Mouse (Mus musculus): ENCODE measurements around the gene Chka. TPM values are rescaled to one million over a fixed set of nuclear protein-coding genes. Genes with fewer than 3 reads are reported as not detected.

Chka gene
- polyA plus RNA-seq (2014; fragmentation: Illumina TruSeq; extraction: RNeasy Lipid Tissue Mini Kit (QIAGEN cat#74804); ENCODE audit: low read depth, low replicate concordance), result 57.2 TPM

DNA sequence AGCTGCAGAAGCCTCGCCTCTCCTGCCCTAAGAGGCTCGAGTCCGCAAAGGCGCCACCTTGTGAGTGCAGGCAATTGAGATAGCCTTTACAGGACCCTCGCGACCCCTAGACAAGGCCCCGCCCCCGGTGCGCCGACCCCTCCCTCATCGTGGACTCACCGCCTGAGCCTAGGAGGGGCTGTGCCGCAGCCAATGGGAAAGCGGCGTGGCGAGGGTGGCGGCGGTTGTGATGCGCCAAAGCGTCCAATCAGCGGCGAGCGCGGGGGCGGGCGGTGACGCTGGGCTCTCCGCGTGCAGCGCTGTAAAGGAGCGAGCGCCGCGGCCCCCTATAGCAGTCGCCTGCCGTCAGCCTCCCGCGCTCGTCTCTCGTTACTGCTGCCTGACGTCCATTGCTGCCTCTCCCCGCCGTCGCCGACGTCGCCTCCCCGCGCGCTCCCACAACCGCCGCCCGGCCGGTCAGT lies at the start of gene Chka:
Gene Chka (plus strand): TSS at position 272 of the 461 bp plus-strand sequence.

GRCm38 (mm10) chr19:3906795-3907786 lies 55.5 kb downstream of the Chka start, which contains the start of gene Tcirg1:
Tcirg1 (minus strand) TSS chr19:3907133.

DNA sequence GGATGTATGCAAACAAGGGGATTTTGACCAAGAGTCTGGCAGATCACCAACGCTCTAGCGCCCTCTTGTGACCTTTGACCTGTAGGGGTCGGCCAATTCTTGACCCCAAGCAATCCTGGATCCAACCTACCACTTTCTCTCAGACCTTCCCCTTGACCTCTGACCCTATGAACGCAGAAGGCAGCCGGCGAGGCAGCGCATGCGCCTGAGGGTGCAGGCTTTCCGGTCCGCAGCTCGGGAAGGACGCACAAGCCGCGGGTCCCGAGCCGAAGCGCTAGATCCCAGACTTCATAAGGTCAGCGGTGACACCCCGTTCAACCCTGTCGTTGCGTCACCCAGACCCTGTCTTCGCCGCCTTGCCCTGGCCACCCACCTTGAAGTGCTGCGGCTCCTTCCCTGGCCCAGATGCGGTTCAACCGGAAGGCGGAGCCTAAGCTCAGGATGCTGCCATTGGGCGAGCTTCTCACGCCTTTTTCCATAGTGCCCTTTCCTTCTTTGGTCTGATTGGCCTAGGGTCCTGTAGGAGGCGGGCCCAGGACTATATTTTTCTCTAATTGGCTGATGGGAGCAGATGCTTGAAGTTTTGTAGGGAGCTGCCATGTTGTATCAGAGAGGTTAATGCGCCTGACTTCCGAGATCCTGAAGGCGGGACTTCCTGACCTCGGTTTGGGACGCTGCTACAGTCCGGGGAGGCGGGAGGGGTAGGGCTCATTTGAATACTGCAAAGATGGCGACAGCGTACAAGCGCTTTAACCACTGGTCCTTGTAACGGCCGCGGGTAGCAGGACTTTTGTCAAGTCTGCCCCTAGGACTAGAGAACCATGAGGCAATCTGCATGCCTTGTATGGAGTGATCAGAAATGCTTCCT lies 61.0 kb downstream of the Chka start, which contains the start of gene Ndufs8:
Gene Ndufs8 (minus strand): TSS at position 438 of the 868 bp plus-strand sequence.

DNA sequence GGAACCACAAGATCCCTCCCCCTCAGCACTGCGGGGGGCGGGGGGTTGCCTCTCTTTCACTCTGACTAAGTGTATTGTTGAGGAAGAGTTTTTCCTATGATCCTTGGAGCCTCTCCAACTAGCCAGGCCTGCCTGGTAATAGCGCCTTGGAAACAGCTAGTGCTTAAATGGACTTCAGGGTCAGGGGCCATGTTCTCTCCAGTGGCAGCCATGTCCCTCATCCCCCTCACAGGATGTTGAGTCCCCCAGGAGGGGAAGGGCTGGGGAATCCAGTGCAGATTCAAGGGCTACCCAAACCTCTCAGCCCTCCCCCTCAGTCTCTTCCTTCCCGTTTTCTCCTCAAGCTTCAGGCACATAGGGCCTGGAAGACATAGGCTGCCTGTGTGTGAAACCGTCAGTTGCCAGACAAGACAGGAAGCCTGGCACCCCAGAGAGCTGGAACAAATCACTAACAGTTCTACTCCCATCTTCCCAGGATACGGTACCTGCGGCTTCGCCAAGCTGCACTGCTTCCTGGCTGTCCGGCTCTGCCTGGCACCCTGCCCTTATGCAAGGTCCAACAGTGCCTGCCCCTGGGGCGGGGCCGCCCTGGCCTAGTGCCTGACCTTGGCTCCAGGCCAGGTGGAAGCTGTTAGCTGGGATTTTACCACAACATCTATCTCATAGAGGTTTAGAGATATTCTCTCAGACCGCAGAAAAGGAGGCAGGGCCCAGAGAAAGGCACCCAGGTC lies 77.8 kb downstream of the Chka start, which contains the start of gene Aldh3b1:
Gene Aldh3b1 (minus strand): TSS at position 598 of the 731 bp plus-strand sequence.

DNA sequence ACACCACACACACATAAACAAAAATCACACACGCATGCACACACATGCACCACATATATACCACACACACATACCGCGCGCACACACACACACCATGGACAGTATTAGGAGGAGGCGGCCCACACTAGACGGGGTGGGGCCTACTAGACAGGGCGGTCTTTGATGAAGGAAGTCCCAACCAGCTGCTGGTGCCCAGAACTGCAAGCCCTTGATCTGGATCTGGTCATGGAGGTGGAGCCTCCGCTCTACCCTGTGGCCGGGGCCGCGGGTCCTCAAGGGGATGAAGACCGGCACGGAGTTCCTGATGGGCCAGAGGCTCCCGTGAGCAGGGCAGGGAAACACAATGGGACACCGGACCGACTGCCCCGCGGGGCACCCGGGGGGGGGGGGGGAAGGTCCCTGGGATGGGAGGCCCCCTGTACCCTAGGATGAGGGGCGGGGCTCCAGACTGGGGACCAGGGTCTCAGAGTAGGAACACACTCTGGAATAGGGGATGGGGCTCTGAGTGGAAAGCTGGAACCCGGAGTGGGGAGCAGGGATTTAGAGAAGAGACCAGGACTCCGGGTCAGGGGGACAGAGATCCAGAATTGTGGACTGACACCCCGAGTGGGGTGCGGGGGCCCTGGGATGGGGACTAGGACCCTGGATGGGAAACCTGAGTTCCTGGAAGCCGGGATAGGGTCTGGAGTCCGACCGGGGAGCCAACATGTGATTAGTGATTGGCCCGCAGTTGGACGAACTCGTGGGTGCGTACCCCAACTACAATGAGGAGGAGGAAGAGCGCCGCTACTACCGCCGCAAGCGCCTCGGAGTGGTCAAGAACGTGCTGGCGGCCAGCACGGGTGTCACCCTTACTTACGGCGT lies 83.7 kb downstream of the Chka start, which contains the start of gene Unc93b1:
Gene Unc93b1 (plus strand): TSS at position 155 of the 864 bp plus-strand sequence.

Other genes with a start within 250 kb of the Chka start
- 50.7 TPM for gene Lrp5, start 165.2 kb upstream of the Chka start, polyA plus RNA-seq (2014; fragmentation: Illumina TruSeq; extraction: RNeasy Lipid Tissue Mini Kit (QIAGEN cat#74804); ENCODE audit: low read depth, low replicate concordance)
- 23.8 TPM for gene 1810055G02Rik, start 143.5 kb upstream of the Chka start, polyA plus RNA-seq (2014; fragmentation: Illumina TruSeq; extraction: RNeasy Lipid Tissue Mini Kit (QIAGEN cat#74804); ENCODE audit: low read depth, low replicate concordance)
- 34.3 TPM for gene Kmt5b, start 84.4 kb upstream of the Chka start, polyA plus RNA-seq (2014; fragmentation: Illumina TruSeq; extraction: RNeasy Lipid Tissue Mini Kit (QIAGEN cat#74804); ENCODE audit: low read depth, low replicate concordance)
- gene Tcirg1, start 55.4 kb downstream of the Chka start, polyA plus RNA-seq (2014; fragmentation: Illumina TruSeq; extraction: RNeasy Lipid Tissue Mini Kit (QIAGEN cat#74804); ENCODE audit: low read depth, low replicate concordance), result 33.4 TPM
- 112 TPM for gene Ndufs8, start 61.0 kb downstream of the Chka start, polyA plus RNA-seq (2014; fragmentation: Illumina TruSeq; extraction: RNeasy Lipid Tissue Mini Kit (QIAGEN cat#74804); ENCODE audit: low read depth, low replicate concordance)
- 8.3 TPM for gene Aldh3b1, start 78.0 kb downstream of the Chka start, polyA plus RNA-seq (2014; fragmentation: Illumina TruSeq; extraction: RNeasy Lipid Tissue Mini Kit (QIAGEN cat#74804); ENCODE audit: low read depth, low replicate concordance)
- gene Unc93b1, start 83.4 kb downstream of the Chka start, polyA plus RNA-seq (2014; fragmentation: Illumina TruSeq; extraction: RNeasy Lipid Tissue Mini Kit (QIAGEN cat#74804); ENCODE audit: low read depth, low replicate concordance), result 55.5 TPM
- 0.15 TPM for gene Aldh3b3, start 106.9 kb downstream of the Chka start, polyA plus RNA-seq (2014; fragmentation: Illumina TruSeq; extraction: RNeasy Lipid Tissue Mini Kit (QIAGEN cat#74804); ENCODE audit: low read depth, low replicate concordance)
- gene Aldh3b2, start 120.6 kb downstream of the Chka start, polyA plus RNA-seq (2014; fragmentation: Illumina TruSeq; extraction: RNeasy Lipid Tissue Mini Kit (QIAGEN cat#74804); ENCODE audit: low read depth, low replicate concordance), result 10.9 TPM
- gene Acy3, start 134.8 kb downstream of the Chka start, polyA plus RNA-seq (2014; fragmentation: Illumina TruSeq; extraction: RNeasy Lipid Tissue Mini Kit (QIAGEN cat#74804); ENCODE audit: low read depth, low replicate concordance), result 32.3 TPM
- gene Tbx10, start 141.0 kb downstream of the Chka start, polyA plus RNA-seq (2014; fragmentation: Illumina TruSeq; extraction: RNeasy Lipid Tissue Mini Kit (QIAGEN cat#74804); ENCODE audit: low read depth, low replicate concordance), result not detected
- gene Nudt8, start 148.8 kb downstream of the Chka start, polyA plus RNA-seq (2014; fragmentation: Illumina TruSeq; extraction: RNeasy Lipid Tissue Mini Kit (QIAGEN cat#74804); ENCODE audit: low read depth, low replicate concordance), result 25.3 TPM
- gene Gm49405, start 148.9 kb downstream of the Chka start, polyA plus RNA-seq (2014; fragmentation: Illumina TruSeq; extraction: RNeasy Lipid Tissue Mini Kit (QIAGEN cat#74804); ENCODE audit: low read depth, low replicate concordance), result 2.5 TPM
- gene Doc2g, start 151.5 kb downstream of the Chka start, polyA plus RNA-seq (2014; fragmentation: Illumina TruSeq; extraction: RNeasy Lipid Tissue Mini Kit (QIAGEN cat#74804); ENCODE audit: low read depth, low replicate concordance), result 3.2 TPM
- 124 TPM for gene Ndufv1, start 161.0 kb downstream of the Chka start, polyA plus RNA-seq (2014; fragmentation: Illumina TruSeq; extraction: RNeasy Lipid Tissue Mini Kit (QIAGEN cat#74804); ENCODE audit: low read depth, low replicate concordance)
- gene Gstp1, start 186.2 kb downstream of the Chka start, polyA plus RNA-seq (2014; fragmentation: Illumina TruSeq; extraction: RNeasy Lipid Tissue Mini Kit (QIAGEN cat#74804); ENCODE audit: low read depth, low replicate concordance), result 408 TPM
- gene Gstp2, start 194.2 kb downstream of the Chka start, polyA plus RNA-seq (2014; fragmentation: Illumina TruSeq; extraction: RNeasy Lipid Tissue Mini Kit (QIAGEN cat#74804); ENCODE audit: low read depth, low replicate concordance), result 25.3 TPM
- 0.71 TPM for gene Gstp3, start 207.8 kb downstream of the Chka start, polyA plus RNA-seq (2014; fragmentation: Illumina TruSeq; extraction: RNeasy Lipid Tissue Mini Kit (QIAGEN cat#74804); ENCODE audit: low read depth, low replicate concordance)
- gene Cabp2, start 229.8 kb downstream of the Chka start, polyA plus RNA-seq (2014; fragmentation: Illumina TruSeq; extraction: RNeasy Lipid Tissue Mini Kit (QIAGEN cat#74804); ENCODE audit: low read depth, low replicate concordance), result not detected
- 93.4 TPM for gene Cdk2ap2, start 245.4 kb downstream of the Chka start, polyA plus RNA-seq (2014; fragmentation: Illumina TruSeq; extraction: RNeasy Lipid Tissue Mini Kit (QIAGEN cat#74804); ENCODE audit: low read depth, low replicate concordance)
- gene Pitpnm1, start 248.2 kb downstream of the Chka start, polyA plus RNA-seq (2014; fragmentation: Illumina TruSeq; extraction: RNeasy Lipid Tissue Mini Kit (QIAGEN cat#74804); ENCODE audit: low read depth, low replicate concordance), result 29.6 TPM

Data from adipose tissue, adult 10 weeks (tissue).